11 mouse cellular contexts compared by ENCODE assay signal in the genomic region with DNA sequence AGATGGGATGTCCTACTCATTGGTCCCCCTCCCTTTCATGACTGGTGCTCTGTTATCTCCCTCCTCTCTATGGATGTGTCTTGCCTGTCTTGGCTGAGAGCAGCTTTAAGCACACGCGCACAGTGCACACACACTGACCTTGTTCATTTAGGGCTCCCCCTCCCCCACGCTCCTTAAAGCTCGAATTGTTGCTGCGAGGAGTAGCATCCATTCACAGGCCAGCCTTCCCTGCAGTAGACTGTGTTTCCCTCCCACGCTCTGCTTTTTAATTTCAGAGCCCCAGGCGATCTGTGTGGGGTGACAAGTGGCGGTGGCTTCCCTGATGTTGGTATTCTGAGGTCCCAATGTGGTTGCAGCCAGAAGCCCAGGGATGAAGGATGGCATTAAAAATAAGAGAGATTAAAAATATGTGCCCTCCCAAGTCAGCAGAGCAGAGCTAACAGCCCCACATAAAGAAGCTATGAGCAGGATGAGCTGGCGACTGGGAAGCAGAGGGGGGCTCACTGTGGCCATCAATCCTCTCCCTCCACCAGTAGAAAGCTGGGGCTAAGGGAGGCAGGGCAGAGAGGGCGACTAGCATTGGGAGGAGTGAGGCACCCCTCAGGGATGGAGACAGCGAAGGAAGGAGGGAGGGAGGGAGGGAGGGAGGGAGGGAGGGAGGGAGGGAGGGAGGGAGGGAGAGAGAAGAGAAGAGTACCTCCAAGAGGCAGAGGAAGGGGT.
A peak's percentile ranks its signal among the peaks of the same experiment; 100 is the strongest.
DNase-seq lines count a peak whose midpoint lies in the region; ATAC-seq lines count a peak whose summit lies in the region.
"Had no signal": no experiment of that assay in that cellular context is flagged by ENCODE, and none has a peak within 500 bp of the region (broad histone marks: within the 10 kb centered on the region; RNA-seq: fewer than 3 reads in every experiment).

No protein-coding gene starts in this region.

- peak overlapping the region; percentile 13; the same call in 1 of the 2 replicates for H3K9ac ChIP-seq in forebrain, embryonic 14.5 days (ENCODE audit: low read length)
- no peak overlapping the region for H3K9ac ChIP-seq in neural tube, embryonic 14.5 days (replicated peaks; ENCODE audit: low read depth, low read length)
- H3K9ac ChIP-seq: limb, embryonic 13.5 days had no signal

- H3K27ac ChIP-seq in forebrain, embryonic 14.5 days (ENCODE audit: low read depth, low read length) = peak overlapping the region; percentile 71
- peak overlapping the region; percentile 60 for H3K27ac ChIP-seq in neural tube, embryonic 14.5 days (ENCODE audit: low read depth, low read length)
- H3K27ac ChIP-seq: limb, embryonic 13.5 days had no signal

- WGBS in forebrain, embryonic 14.5 days = 26% methylated on average over 10 of the region's 11 CpGs
- 15% methylated on average over 9 of the region's 11 CpGs for WGBS in neural tube, embryonic 14.5 days

- DNase-seq in embryo, embryonic 11 days = peak; percentile 57
- peak; percentile 61 for DNase-seq in forebrain, embryonic 14.5 days (ENCODE audit: low spot score)
- DNase-seq in layer of hippocampus, adult 9-11 months = peak; percentile 41
- DNase-seq in lung, postnatal 10 days = no peak
- DNase-seq in adrenal gland, adult 18-20 months (ENCODE audit: low spot score in 2 of 2) = no peak
- no peak for DNase-seq in spleen, postnatal 10 days (ENCODE audit: low spot score in 2 of 2)
- DNase-seq in lung, postnatal 25 days (ENCODE audit: low spot score) = no peak

- H3K36me3 ChIP-seq in forebrain, embryonic 14.5 days (ENCODE audit: control insufficient read depth, insufficient read depth, low read length) = no peaks in the 10 kb centered on the region
- H3K36me3 ChIP-seq in neural tube, embryonic 14.5 days (ENCODE audit: control insufficient read depth, insufficient read depth, low read length) = no peaks in the 10 kb centered on the region
- H3K36me3 ChIP-seq: G1E; limb, embryonic 13.5 days had no signal

- no peaks in the 10 kb centered on the region for H3K27me3 ChIP-seq in forebrain, embryonic 14.5 days (replicated peaks; ENCODE audit: control insufficient read depth, insufficient read depth, low read length)
- H3K27me3 ChIP-seq in neural tube, embryonic 14.5 days (ENCODE audit: control insufficient read depth, insufficient read depth, low read length) = no peaks in the 10 kb centered on the region
- H3K27me3 ChIP-seq: limb, embryonic 13.5 days; megakaryocyte, embryonic 14.5 days had no signal

- H3K4me1 ChIP-seq in forebrain, embryonic 14.5 days (ENCODE audit: control insufficient read depth, insufficient read depth, low read length) = peaks cover 16% of the 10 kb centered on the region
- H3K4me1 ChIP-seq in neural tube, embryonic 14.5 days (ENCODE audit: control insufficient read depth, insufficient read depth, low read length) = peaks cover 24% of the 10 kb centered on the region; the same call in 1 of the 2 replicates
- H3K4me1 ChIP-seq: megakaryocyte, embryonic 14.5 days had no signal

- H3K4me2 ChIP-seq in forebrain, embryonic 14.5 days (ENCODE audit: low read length) = no peak overlapping the region
- peak overlapping the region; percentile 3; the same call in 1 of the 2 replicates for H3K4me2 ChIP-seq in neural tube, embryonic 14.5 days (ENCODE audit: low read depth, low read length)
- H3K4me2 ChIP-seq: limb, embryonic 13.5 days had no signal

- peak; percentile 25; the same call in 1 of the 2 replicates for ATAC-seq in forebrain, embryonic 14.5 days
- ATAC-seq in neural tube, embryonic 14.5 days (ENCODE audit: low read depth) = peak; percentile 78

- H3K4me3 ChIP-seq in forebrain, embryonic 14.5 days (ENCODE audit: low read depth, low read length) = no peak overlapping the region
- H3K4me3 ChIP-seq in neural tube, embryonic 14.5 days (ENCODE audit: low read depth, low read length) = no peak overlapping the region
- H3K4me3 ChIP-seq: limb, embryonic 13.5 days; megakaryocyte, embryonic 14.5 days had no signal

- no peaks in the 10 kb centered on the region for H3K9me3 ChIP-seq in forebrain, embryonic 14.5 days (replicated peaks; ENCODE audit: control insufficient read depth, low read length)
- no peaks in the 10 kb centered on the region for H3K9me3 ChIP-seq in neural tube, embryonic 14.5 days (ENCODE audit: control insufficient read depth, low read length)
- H3K9me3 ChIP-seq: limb, embryonic 13.5 days had no signal

Comparison
In these comparisons a context has a peak if more than half of its experiments do, and no peak if none do; other contexts are left out.
1. DNase-seq: peak in embryo, embryonic 11 days (single experiment), forebrain, embryonic 14.5 days (single experiment) and layer of hippocampus, adult 9-11 months (single experiment); none in lung, postnatal 10 days (single experiment), adrenal gland, adult 18-20 months (0 of 2), spleen, postnatal 10 days (0 of 2) and lung, postnatal 25 days (single experiment).